Mouse (Mus musculus): ENCODE measurements around the gene Hsd17b3. TPM values are rescaled to one million over a fixed set of nuclear protein-coding genes. Genes with fewer than 3 reads are reported as not detected.
"Not testable (repeated sequence)": the region's sequence is repeated elsewhere in the genome, so short reads cannot be mapped to it uniquely, and the experiment has no call there.

Gene Hsd17b3
- polyA plus RNA-seq, 1 experiment from 2014 or later = not detected

- no peak for DNase-seq (ENCODE audit: low spot score)
Observed at GRCm38 (mm10) chr13:64083331-64083730, 5.7 kb downstream of the Hsd17b3 start.

- DNase-seq (ENCODE audit: low spot score) = no peak
Observed at GRCm38 (mm10) chr13:64081012-64081919, 7.8 kb downstream of the Hsd17b3 start.

DNA sequence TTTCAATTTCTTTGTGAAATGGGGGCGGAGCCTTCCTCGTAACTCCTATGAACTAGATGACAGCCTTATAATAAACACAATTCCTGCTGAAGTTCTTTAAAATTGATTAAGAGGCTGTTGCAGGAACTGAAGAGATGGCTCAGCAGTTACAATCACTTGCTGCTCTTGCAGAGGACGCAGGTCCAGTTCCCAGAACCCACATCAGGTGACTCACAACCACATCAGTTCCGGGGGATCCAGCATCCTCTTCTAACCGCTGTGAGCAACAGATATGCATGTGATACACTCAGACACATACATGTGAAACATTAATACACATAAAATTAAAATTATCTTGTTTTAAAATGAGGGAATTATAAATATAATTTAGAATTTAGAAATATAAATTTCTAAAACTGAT, 11.4 kb downstream of the Hsd17b3 start:
- DNase-seq (ENCODE audit: low spot score) = no peak

GRCm38 (mm10) chr13:64076074-64076473, 13.0 kb downstream of the Hsd17b3 start:
- DNase-seq (ENCODE audit: low spot score) = no peak

- DNase-seq (ENCODE audit: low spot score) = no peak
Observed at GRCm38 (mm10) chr13:64066653-64067052, 22.4 kb downstream of the Hsd17b3 start.

DNA sequence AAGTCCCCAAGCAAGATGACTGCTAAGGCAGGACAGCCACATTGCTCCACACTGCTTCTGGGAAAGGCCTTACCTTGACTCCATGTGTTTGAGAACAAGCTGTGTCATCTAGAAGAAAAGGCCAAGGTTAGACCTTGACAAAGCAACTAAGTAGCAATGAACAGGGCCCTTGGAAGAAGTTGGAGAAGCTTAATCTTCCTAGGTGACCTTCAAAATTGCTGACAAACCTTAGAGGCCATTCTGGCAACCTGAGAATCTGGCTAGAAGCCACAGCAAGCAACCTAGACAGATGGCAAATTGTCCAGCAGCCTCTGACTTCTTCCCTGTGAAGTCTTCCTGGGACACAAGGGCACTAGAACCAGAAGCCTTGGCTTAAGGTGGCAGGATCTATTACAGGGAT, 24.8 kb downstream of the Hsd17b3 start:
- DNase-seq (ENCODE audit: low spot score) = no peak

- DNase-seq (ENCODE audit: low spot score) = no peak
Observed at GRCm38 (mm10) chr13:64060935-64061506, 28.0 kb downstream of the Hsd17b3 start.

- no peak for DNase-seq (ENCODE audit: low spot score)
Observed at GRCm38 (mm10) chr13:64053959-64054358, 35.1 kb downstream of the Hsd17b3 start.

- DNase-seq (ENCODE audit: low spot score) = not testable (repeated sequence)
Observed at GRCm38 (mm10) chr13:64052281-64052680, 36.7 kb downstream of the Hsd17b3 start.

- DNase-seq (ENCODE audit: low spot score) = peak; percentile 9
Observed at GRCm38 (mm10) chr13:64050895-64051294, 38.1 kb downstream of the Hsd17b3 start.

DNA sequence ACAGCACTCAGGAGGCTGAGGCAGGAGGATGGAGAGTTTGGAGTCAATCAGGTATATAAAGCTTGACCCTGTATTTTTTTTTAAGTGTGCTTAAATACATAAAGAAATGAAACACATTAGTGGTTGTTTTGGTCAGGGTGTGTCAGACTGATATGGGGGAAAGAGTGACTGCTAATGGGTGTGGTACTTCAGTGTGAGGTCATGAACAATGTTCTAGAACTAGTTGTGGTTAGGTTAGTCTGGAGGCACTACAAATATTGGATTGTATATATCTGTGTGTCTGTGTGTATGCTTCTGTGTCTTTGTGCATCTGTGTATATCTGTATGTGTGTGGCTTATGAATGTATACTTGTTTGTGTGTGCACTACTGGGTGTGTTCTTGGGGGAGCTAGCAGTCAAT, 39.5 kb downstream of the Hsd17b3 start:
- no peak for DNase-seq (ENCODE audit: low spot score)

- DNase-seq (ENCODE audit: low spot score) = no peak
Observed at GRCm38 (mm10) chr13:64048467-64048866, 40.6 kb downstream of the Hsd17b3 start.

DNA sequence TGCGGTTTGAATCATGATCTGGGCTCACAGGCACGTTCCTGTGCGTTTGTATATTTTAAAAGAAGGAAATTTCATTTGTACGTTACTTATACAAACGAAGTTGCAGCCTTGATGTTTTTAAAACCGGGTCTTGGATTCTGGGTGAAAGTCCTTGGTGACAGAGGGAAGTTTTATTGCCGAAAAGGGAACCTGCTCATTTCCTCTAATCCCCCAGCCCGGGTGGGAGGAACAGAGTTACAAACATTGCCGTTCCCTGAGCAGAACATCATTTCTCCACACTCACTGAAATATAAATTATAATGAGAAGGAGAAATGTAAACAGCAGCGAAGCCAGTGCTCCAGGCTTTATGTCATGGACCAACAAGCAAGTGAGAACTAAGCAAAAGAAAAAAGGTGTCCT, 49.1 kb downstream of the Hsd17b3 start:
- DNase-seq (ENCODE audit: low spot score) = no peak

GRCm38 (mm10) chr13:64038114-64038513, 50.9 kb downstream of the Hsd17b3 start:
- no peak for DNase-seq (ENCODE audit: low spot score)

GRCm38 (mm10) chr13:64036079-64037011, 52.7 kb downstream of the Hsd17b3 start:
- peak; percentile 77 for DNase-seq (ENCODE audit: low spot score)

GRCm38 (mm10) chr13:64035036-64035435, 54.0 kb downstream of the Hsd17b3 start:
- DNase-seq (ENCODE audit: low spot score) = no peak

GRCm38 (mm10) chr13:64033921-64034320, 55.1 kb downstream of the Hsd17b3 start:
- DNase-seq (ENCODE audit: low spot score) = no peak

DNA sequence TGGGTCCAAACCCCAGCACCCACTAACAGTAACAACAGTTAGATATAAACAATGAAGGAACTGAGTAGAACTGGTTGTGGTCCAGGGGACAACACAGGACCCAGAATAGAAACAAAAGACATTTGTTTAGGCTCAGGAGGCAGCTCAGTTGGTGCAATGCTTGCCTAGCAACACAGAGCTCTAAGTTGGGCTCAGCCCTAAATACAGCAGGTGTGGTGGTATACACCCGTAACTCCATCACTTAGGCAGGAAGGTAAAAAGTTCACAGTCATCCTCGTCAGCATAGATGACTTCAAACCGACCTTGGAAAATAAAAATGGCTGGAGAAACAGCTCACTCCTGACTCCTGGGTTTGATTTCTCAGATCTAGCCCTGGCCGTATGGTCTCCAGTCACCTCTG, 55.8 kb downstream of the Hsd17b3 start:
- no peak for DNase-seq (ENCODE audit: low spot score)

DNA sequence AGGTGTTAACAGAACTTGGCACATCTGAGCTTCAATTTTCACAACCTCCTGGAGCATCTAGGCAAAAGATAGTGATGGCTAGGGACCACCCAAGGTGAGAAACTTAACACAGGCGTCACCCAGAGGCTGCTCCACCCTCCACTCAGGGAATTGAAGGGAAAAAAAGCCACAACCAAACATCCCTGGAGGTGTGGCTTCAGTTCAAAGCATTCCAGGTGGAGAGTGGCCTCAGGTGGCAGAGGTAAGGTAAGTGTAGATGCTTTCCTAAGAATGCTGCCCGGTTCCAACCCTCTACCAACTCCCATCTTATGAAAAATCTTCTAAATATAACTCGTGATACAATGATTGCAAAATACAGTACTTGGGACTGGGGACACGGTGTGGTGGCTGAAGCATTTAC, 57.8 kb downstream of the Hsd17b3 start:
- no peak for DNase-seq (ENCODE audit: low spot score)

DNA sequence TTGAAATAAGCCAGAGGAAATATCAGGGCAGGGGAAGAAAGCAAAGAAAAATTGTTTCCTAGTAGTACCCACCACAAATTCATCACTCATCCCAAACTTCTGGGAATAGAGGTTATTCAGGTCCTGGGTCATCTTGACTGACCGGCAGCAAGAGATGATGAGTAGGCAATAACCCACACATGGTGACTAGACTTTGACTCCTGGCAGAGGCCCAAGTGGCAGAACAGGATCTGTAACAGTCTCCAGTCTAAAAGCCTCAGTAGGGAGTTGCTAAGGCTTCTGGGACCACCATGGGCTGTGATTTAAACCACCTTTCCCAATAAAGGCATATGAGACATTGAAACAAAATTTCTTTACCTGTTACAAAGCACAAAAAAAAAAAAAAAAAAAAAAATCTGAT, 58.2 kb downstream of the Hsd17b3 start:
- no peak for DNase-seq (ENCODE audit: low spot score)

GRCm38 (mm10) chr13:64024803-64025202, 64.2 kb downstream of the Hsd17b3 start:
- no peak for DNase-seq (ENCODE audit: low spot score)

Measured in thymus, postnatal 0 days (tissue).